Mouse (Mus musculus): ENCODE results near the gene Rnf208. TPM values are rescaled to one million over a fixed set of nuclear protein-coding genes. Genes with fewer than 3 reads are reported as not detected.

The Rnf208 gene
- polyA plus RNA-seq, 1 experiment from 2014 or later, result 148 TPM

GRCm38 (mm10) chr2:25290101-25290815 lies 48.2 kb downstream of the Rnf208 start:
- peaks cover 74% of the 10 kb centered on the region for H3K27me3 ChIP-seq (replicated peaks)
- H3K9ac ChIP-seq, result peak overlapping the region; percentile 20
- H3K36me3 ChIP-seq (replicated peaks), result peaks cover 11% of the 10 kb centered on the region; the same call in 1 of the 2 replicates
- 2% methylated on average over 54 of the region's 54 CpGs for WGBS
- peak overlapping the region; percentile 53 for H3K4me2 ChIP-seq
- ATAC-seq (replicated peaks), result peak; percentile 56; the same call in 1 of the 2 replicates
- peak overlapping the region; percentile 27 for H3K4me3 ChIP-seq
- no peak overlapping the region for H3K27ac ChIP-seq
- H3K4me1 ChIP-seq, result peaks cover 35% of the 10 kb centered on the region
- no peaks in the 10 kb centered on the region for H3K9me3 ChIP-seq

- Histone ChIP-seq H3K4me1 (peaks cover 35% of the 10 kb centered on the region), H3K9me3 (no peaks in the 10 kb centered on the region), H3K36me3 (replicated peaks) (peaks cover 10% of the 10 kb centered on the region; the same call in 1 of the 2 replicates), H3K4me3 (peak overlapping the region; percentile 27), H3K27me3 (replicated peaks) (peaks cover 79% of the 10 kb centered on the region), H3K27ac (no peak overlapping the region), H3K4me2 (peak overlapping the region; percentile 53), H3K9ac (peak overlapping the region; percentile 16; the same call in 1 of the 2 replicates)
- under 1% methylated on average over 18 of the region's 18 CpGs for WGBS
- no peak for ATAC-seq (replicated peaks)
Observed at GRCm38 (mm10) chr2:25290816-25291130, 48.7 kb downstream of the Rnf208 start.

GRCm38 (mm10) chr2:25291184-25292053 lies 49.4 kb downstream of the Rnf208 start:
- H3K27me3 ChIP-seq (replicated peaks), result peaks cover 81% of the 10 kb centered on the region

GRCm38 (mm10) chr2:25292054-25292544 lies 50.0 kb downstream of the Rnf208 start:
- Histone ChIP-seq H3K36me3 (replicated peaks) (peaks cover 13% of the 10 kb centered on the region; the same call in 1 of the 2 replicates), H3K9me3 (no peaks in the 10 kb centered on the region), H3K9ac (peak overlapping the region; percentile 21; the same call in 1 of the 2 replicates), H3K4me2 (peak overlapping the region; percentile 41), H3K27me3 (replicated peaks) (peaks cover 81% of the 10 kb centered on the region), H3K4me3 (peak overlapping the region; percentile 13; the same call in 1 of the 2 replicates), H3K27ac (no peak overlapping the region), H3K4me1 (peaks cover 35% of the 10 kb centered on the region)
- ATAC-seq (replicated peaks), result peak; percentile 0; the same call in 1 of the 2 replicates
- WGBS, result 5% methylated on average over 40 of the region's 43 CpGs

More at GRCm38 (mm10) chr2:25291184-25292053, 49.4 kb downstream of the Rnf208 start:
- Histone ChIP-seq H3K36me3 (replicated peaks) (peaks cover 13% of the 10 kb centered on the region; the same call in 1 of the 2 replicates), H3K27ac (no peak overlapping the region), H3K9me3 (no peaks in the 10 kb centered on the region), H3K4me1 (peaks cover 35% of the 10 kb centered on the region), H3K4me3 (peak overlapping the region; percentile 27), H3K4me2 (peak overlapping the region; percentile 53), H3K9ac (peak overlapping the region; percentile 16; the same call in 1 of the 2 replicates)
- 6% methylated on average over 32 of the region's 32 CpGs for WGBS
- ATAC-seq (replicated peaks), result peak; percentile 10

GRCm38 (mm10) chr2:25292856-25293255 lies 50.8 kb downstream of the Rnf208 start:
- Histone ChIP-seq H3K4me2 (no peak overlapping the region), H3K27me3 (replicated peaks) (peaks cover 79% of the 10 kb centered on the region), H3K9ac (no peak overlapping the region), H3K4me1 (peaks cover 35% of the 10 kb centered on the region), H3K27ac (no peak overlapping the region), H3K4me3 (no peak overlapping the region), H3K36me3 (replicated peaks) (peaks cover 13% of the 10 kb centered on the region; the same call in 1 of the 2 replicates), H3K9me3 (no peaks in the 10 kb centered on the region)
- WGBS, result 0% methylated on average over 1 of the region's 1 CpGs
- ATAC-seq (replicated peaks), result no peak

- WGBS, result 78% methylated on average over 9 of the region's 9 CpGs
- H3K4me3 ChIP-seq, result no peak overlapping the region
- H3K4me2 ChIP-seq, result no peak overlapping the region
- no peak overlapping the region for H3K9ac ChIP-seq
- peaks cover 13% of the 10 kb centered on the region; the same call in 1 of the 2 replicates for H3K36me3 ChIP-seq (replicated peaks)
- H3K4me1 ChIP-seq, result peaks cover 35% of the 10 kb centered on the region
- H3K27ac ChIP-seq, result no peak overlapping the region
- peaks cover 78% of the 10 kb centered on the region for H3K27me3 ChIP-seq (replicated peaks)
- no peaks in the 10 kb centered on the region for H3K9me3 ChIP-seq
- no peak for ATAC-seq (replicated peaks)
Observed at GRCm38 (mm10) chr2:25293706-25294105, 51.7 kb downstream of the Rnf208 start.

Other genes starting within 250 kb of the Rnf208 start
- gene Nsmf, start 187.9 kb upstream of the Rnf208 start, polyA plus RNA-seq (2015; fragmentation: Nextera tagmentation; extraction: Ambion mirVana), result 180 and 188 TPM in 2 replicates
- not detected in 2 replicates for gene Entpd8, start 162.0 kb upstream of the Rnf208 start, polyA plus RNA-seq (2015; fragmentation: Nextera tagmentation; extraction: Ambion mirVana)
- gene Noxa1, start 147.1 kb upstream of the Rnf208 start, polyA plus RNA-seq (2015; fragmentation: Nextera tagmentation; extraction: Ambion mirVana), result not detected in 2 replicates
- 15.3 and 18.1 TPM in 2 replicates for gene Nrarp, start 61.5 kb upstream of the Rnf208 start, polyA plus RNA-seq (2015; fragmentation: Nextera tagmentation; extraction: Ambion mirVana)
- 1.9 and 2.0 TPM in 2 replicates for gene Tor4a, start 45.4 kb upstream of the Rnf208 start, polyA plus RNA-seq (2015; fragmentation: Nextera tagmentation; extraction: Ambion mirVana)
- gene Nelfb, start 30.8 kb upstream of the Rnf208 start, polyA plus RNA-seq (2015; fragmentation: Nextera tagmentation; extraction: Ambion mirVana), result 126 and 129 TPM in 2 replicates
- gene Stpg3, start 27.6 kb upstream of the Rnf208 start, polyA plus RNA-seq (2015; fragmentation: Nextera tagmentation; extraction: Ambion mirVana), result not detected in 2 replicates
- 0.43 and 0.78 TPM in 2 replicates for gene Fam166a, start 23.5 kb upstream of the Rnf208 start, polyA plus RNA-seq (2015; fragmentation: Nextera tagmentation; extraction: Ambion mirVana)
- gene Tubb4b, start 17.6 kb upstream of the Rnf208 start, polyA plus RNA-seq (2015; fragmentation: Nextera tagmentation; extraction: Ambion mirVana), result 364 and 396 TPM in 2 replicates
- gene Slc34a3, start 7.9 kb upstream of the Rnf208 start, polyA plus RNA-seq (2015; fragmentation: Nextera tagmentation; extraction: Ambion mirVana), result not detected in 2 replicates
- gene Rnf224, start 5.5 kb upstream of the Rnf208 start, polyA plus RNA-seq (2015; fragmentation: Nextera tagmentation; extraction: Ambion mirVana), result not detected in 2 replicates
- 0.26 and 0.46 TPM in 2 replicates for gene Cysrt1, start 197 bp downstream of the Rnf208 start, polyA plus RNA-seq (2015; fragmentation: Nextera tagmentation; extraction: Ambion mirVana)
- 6.2 and 8.4 TPM in 2 replicates for gene AL732309.1, start 4.6 kb downstream of the Rnf208 start, polyA plus RNA-seq (2015; fragmentation: Nextera tagmentation; extraction: Ambion mirVana)
- 13.8 and 15.4 TPM in 2 replicates for gene Tmem203, start 13.2 kb downstream of the Rnf208 start, polyA plus RNA-seq (2015; fragmentation: Nextera tagmentation; extraction: Ambion mirVana)
- gene Tprn, start 20.4 kb downstream of the Rnf208 start, polyA plus RNA-seq (2015; fragmentation: Nextera tagmentation; extraction: Ambion mirVana), result 16.7 and 16.9 TPM in 2 replicates
- 186 and 197 TPM in 2 replicates for gene Ssna1, start 30.2 kb downstream of the Rnf208 start, polyA plus RNA-seq (2015; fragmentation: Nextera tagmentation; extraction: Ambion mirVana)
- 153 and 157 TPM in 2 replicates for gene Anapc2, start 30.2 kb downstream of the Rnf208 start, polyA plus RNA-seq (2015; fragmentation: Nextera tagmentation; extraction: Ambion mirVana)
- gene Tmem210, start 45.9 kb downstream of the Rnf208 start, polyA plus RNA-seq (2015; fragmentation: Nextera tagmentation; extraction: Ambion mirVana), result not detected in 2 replicates
- gene Lrrc26, start 47.7 kb downstream of the Rnf208 start, polyA plus RNA-seq (2015; fragmentation: Nextera tagmentation; extraction: Ambion mirVana), result 0.14 and 0.23 TPM in 2 replicates
- 49.1 and 51.5 TPM in 2 replicates for gene Grin1, start 76.9 kb downstream of the Rnf208 start, polyA plus RNA-seq (2015; fragmentation: Nextera tagmentation; extraction: Ambion mirVana)
- gene Man1b1, start 90.1 kb downstream of the Rnf208 start, polyA plus RNA-seq (2015; fragmentation: Nextera tagmentation; extraction: Ambion mirVana), result 44.3 and 50.3 TPM in 2 replicates
- gene Dpp7, start 114.1 kb downstream of the Rnf208 start, polyA plus RNA-seq (2015; fragmentation: Nextera tagmentation; extraction: Ambion mirVana), result 23.8 and 25.8 TPM in 2 replicates
- 5.6 and 5.9 TPM in 2 replicates for gene Uap1l1, start 123.4 kb downstream of the Rnf208 start, polyA plus RNA-seq (2015; fragmentation: Nextera tagmentation; extraction: Ambion mirVana)
- gene Sapcd2, start 130.1 kb downstream of the Rnf208 start, polyA plus RNA-seq (2015; fragmentation: Nextera tagmentation; extraction: Ambion mirVana), result 11.1 and 14.7 TPM in 2 replicates
- 2.7 and 3.3 TPM in 2 replicates for gene Entpd2, start 153.6 kb downstream of the Rnf208 start, polyA plus RNA-seq (2015; fragmentation: Nextera tagmentation; extraction: Ambion mirVana)
- gene Npdc1, start 157.1 kb downstream of the Rnf208 start, polyA plus RNA-seq (2015; fragmentation: Nextera tagmentation; extraction: Ambion mirVana), result 498 and 520 TPM in 2 replicates
- 0.17 and 0.41 TPM in 2 replicates for gene Fut7, start 181.0 kb downstream of the Rnf208 start, polyA plus RNA-seq (2015; fragmentation: Nextera tagmentation; extraction: Ambion mirVana)
- 16.4 and 17.6 TPM in 2 replicates for gene Abca2, start 186.4 kb downstream of the Rnf208 start, polyA plus RNA-seq (2015; fragmentation: Nextera tagmentation; extraction: Ambion mirVana)
- gene Clic3, start 214.6 kb downstream of the Rnf208 start, polyA plus RNA-seq (2015; fragmentation: Nextera tagmentation; extraction: Ambion mirVana), result 3.3 and 3.9 TPM in 2 replicates
- gene Paxx, start 218.8 kb downstream of the Rnf208 start, polyA plus RNA-seq (2015; fragmentation: Nextera tagmentation; extraction: Ambion mirVana), result 119 and 128 TPM in 2 replicates
- gene Ptgds, start 227.8 kb downstream of the Rnf208 start, polyA plus RNA-seq (2015; fragmentation: Nextera tagmentation; extraction: Ambion mirVana), result 822 and 843 TPM in 2 replicates

Measured in midbrain, embryonic 15.5 days (tissue).